Mouse (Mus musculus) CH12.LX (cell line): Measurements from ENCODE around the gene Pus1. TPM values are rescaled to one million over a fixed set of nuclear protein-coding genes. Genes with fewer than 3 reads are reported as not detected.

ENCODE experiments used
- DNase-seq: peaks from one replicate; pipeline ENCODE4 v3.0.0-alpha.2; 2013; ENCODE audit errors: extremely low read depth
- H3K27ac ChIP-seq: 2 replicates; pipeline ENCODE4 v1.5.1; 2012; ENCODE audit warnings: low read depth, mild to moderate bottlenecking, control low read depth, moderate library complexity; ENCODE audit not compliant: insufficient read depth
- H3K27me3 ChIP-seq: replicated peaks from 2 replicates; pipeline ENCODE3; 2012; ENCODE audit warnings: inconsistent platforms
- H3K36me3 ChIP-seq, 2 experiments: replicated peaks in 1 of 2; 2 replicates each; pipeline versions ENCODE3 to v1.6.1; 2012; ENCODE audit warnings: inconsistent platforms in 1 of 2, low read length in 1 of 2, mild to moderate bottlenecking in 1 of 2, mixed read lengths in 1 of 2, moderate library complexity in 1 of 2; ENCODE audit not compliant: control insufficient read depth in 1 of 2, insufficient read depth in 1 of 2
- H3K4me1 ChIP-seq, 2 experiments: 2 replicates each; pipeline ENCODE4 v1.6.1; 2012; ENCODE audit warnings: inconsistent platforms in 1 of 2, moderate library complexity in 1 of 2; ENCODE audit not compliant: insufficient read depth in 2 of 2, control insufficient read depth in 1 of 2
- H3K4me2 ChIP-seq: 2 replicates; pipeline ENCODE4 v1.6.1; 2012; ENCODE audit warnings: low read depth, mild to moderate bottlenecking, control low read depth; ENCODE audit not compliant: poor library complexity, insufficient read depth, severe bottlenecking
- H3K4me3 ChIP-seq, 3 experiments: fragments of 150-350 bp in 1 of 3; sonication (generic) in 1 of 3; replicated peaks in 1 of 3; 2 replicates each; pipeline versions ENCODE3 to v1.5.1; 2011 to 2012; ENCODE audit warnings: low read depth in 2 of 3, low read length in 2 of 3, mild to moderate bottlenecking in 2 of 3, moderate library complexity in 2 of 3, control low read depth in 1 of 3, improper control_type of control experiment in 1 of 3, inconsistent platforms in 1 of 3, mixed read lengths in 1 of 3; ENCODE audit not compliant: poor library complexity in 1 of 3
- H3K79me2 ChIP-seq: replicated peaks from 2 replicates; pipeline ENCODE4 v1.6.1; 2012; ENCODE audit warnings: mild to moderate bottlenecking, moderate library complexity; ENCODE audit not compliant: control insufficient read depth, poor library complexity, insufficient read depth, severe bottlenecking; ENCODE audit errors: extremely low read depth
- H3K9ac ChIP-seq: 2 replicates; pipeline ENCODE4 v1.6.1; 2012; ENCODE audit warnings: low read depth, mild to moderate bottlenecking, control low read depth, moderate library complexity; ENCODE audit not compliant: insufficient read depth
- H3K9me3 ChIP-seq: replicated peaks from 2 replicates; pipeline ENCODE3; 2012; ENCODE audit warnings: low read length, inconsistent platforms, mixed read lengths
- BHLHE40 ChIP-seq: IDR thresholded peaks from 2 replicates; pipeline ENCODE4 v1.6.1; 2011; ENCODE audit warnings: mild to moderate bottlenecking, low read depth, low read length, improper control_type of control experiment
- CHD2 ChIP-seq: IDR thresholded peaks from 2 replicates; pipeline ENCODE4 v1.6.1; 2011; ENCODE audit warnings: low read length, improper control_type of control experiment
- CTCF ChIP-seq, 2 experiments: IDR thresholded peaks in 1 of 2; conservative IDR thresholded peaks in 1 of 2; 2 replicates each; pipeline ENCODE4 v1.5.1; 2011 to 2012; ENCODE audit warnings: low read depth in 2 of 2, low read length in 2 of 2, improper control_type of control experiment in 1 of 2, inconsistent platforms in 1 of 2, mild to moderate bottlenecking in 1 of 2, moderate library complexity in 1 of 2
- GABPA ChIP-seq: IDR thresholded peaks from 2 replicates; pipeline ENCODE4 v1.6.1; 2012; ENCODE audit warnings: low read depth, low read length, improper control_type of control experiment, inconsistent platforms; ENCODE audit not compliant: insufficient replicate concordance
- HCFC1 ChIP-seq: IDR thresholded peaks from 2 replicates; pipeline ENCODE4 v1.6.1; 2012; ENCODE audit warnings: low read depth, mild to moderate bottlenecking, inconsistent platforms, low read length, improper control_type of control experiment
- IRF4 ChIP-seq: IDR thresholded peaks from 2 replicates; pipeline ENCODE4 v1.6.1; 2014; ENCODE audit warnings: low read depth, mild to moderate bottlenecking, inconsistent platforms, low read length, improper control_type of control experiment
- JUND ChIP-seq: conservative IDR thresholded peaks from 2 replicates; pipeline ENCODE4 v1.6.1; 2011; ENCODE audit warnings: low read depth, low read length, improper control_type of control experiment
- KAT2A ChIP-seq: IDR thresholded peaks from 2 replicates; pipeline ENCODE4 v1.6.1; 2012; ENCODE audit warnings: low read length, improper control_type of control experiment, inconsistent platforms; ENCODE audit not compliant: insufficient replicate concordance
- MAX ChIP-seq: IDR thresholded peaks from 2 replicates; pipeline ENCODE4 v1.6.1; 2011; ENCODE audit warnings: low read length, improper control_type of control experiment
- MAZ ChIP-seq: IDR thresholded peaks from 2 replicates; pipeline ENCODE4 v1.6.1; 2012; ENCODE audit warnings: low read depth, mild to moderate bottlenecking, inconsistent platforms, low read length, improper control_type of control experiment, moderate library complexity
- NRF1 ChIP-seq: IDR thresholded peaks from 2 replicates; pipeline ENCODE4 v1.6.1; 2014; ENCODE audit warnings: low read depth, mild to moderate bottlenecking, inconsistent platforms, low read length, improper control_type of control experiment, moderate library complexity
- PAX5 ChIP-seq: IDR thresholded peaks from 2 replicates; pipeline ENCODE4 v1.6.1; 2012; ENCODE audit warnings: low read length, inconsistent platforms, mixed read lengths
- POLR2A ChIP-seq: IDR thresholded peaks from 2 replicates; pipeline ENCODE4 v1.6.1; 2011; ENCODE audit warnings: low read depth, mild to moderate bottlenecking, improper control_type of control experiment, low read length
- SIN3A ChIP-seq: IDR thresholded peaks from 2 replicates; pipeline ENCODE4 v1.6.1; 2012; ENCODE audit warnings: low read length, improper control_type of control experiment, inconsistent platforms
- SMC3 ChIP-seq: IDR thresholded peaks from 2 replicates; pipeline ENCODE4 v1.6.1; 2011; ENCODE audit warnings: low read depth, low read length, improper control_type of control experiment
- TBP ChIP-seq: conservative IDR thresholded peaks from 2 replicates; pipeline ENCODE4 v1.6.1; 2011; ENCODE audit warnings: low read depth, low read length, improper control_type of control experiment
- UBTF ChIP-seq: IDR thresholded peaks from 2 replicates; pipeline ENCODE4 v1.6.1; 2012; ENCODE audit warnings: low read depth, mild to moderate bottlenecking, inconsistent platforms, low read length, improper control_type of control experiment, moderate library complexity
- USF1 ChIP-seq: IDR thresholded peaks from 2 replicates; pipeline ENCODE4 v1.6.1; 2014; ENCODE audit warnings: low read depth, mild to moderate bottlenecking, inconsistent platforms, low read length, improper control_type of control experiment
- ZKSCAN1 ChIP-seq: IDR thresholded peaks from 2 replicates; pipeline ENCODE4 v1.6.1; 2012; ENCODE audit warnings: low read depth, inconsistent platforms, low read length, improper control_type of control experiment, borderline replicate concordance
- ZMIZ1 ChIP-seq: IDR thresholded peaks from 2 replicates; pipeline ENCODE4 v1.6.1; 2012; ENCODE audit warnings: low read depth, mild to moderate bottlenecking, inconsistent platforms, low read length, improper control_type of control experiment
- ZNF384 ChIP-seq: IDR thresholded peaks from 2 replicates; pipeline ENCODE4 v1.6.1; 2012; ENCODE audit warnings: low read depth, low read length, improper control_type of control experiment, inconsistent platforms
- dilution Hi-C: fragments of 300-500 bp; cut with MboI; formaldehyde crosslinking; loops from 2 replicates; pipeline ENCODE4 v1.14.3; 2020; ENCODE audit warnings: low sequenced_read_pairs; ENCODE audit not compliant: extremely low pct_unique_long_range_greater_than_20kb, extremely low pct_ligation_motif_present
- in situ Hi-C: fragments of 300-500 bp; cut with MboI; formaldehyde crosslinking; loops from 3 replicates; pipeline ENCODE4 v1.14.3; 2019; ENCODE audit warnings: low sequenced_read_pairs, low pct_ligation_motif_present, low pct_unique_long_range_greater_than_20kb, mixed read lengths
- polyA plus RNA-seq: library from polyadenylated mRNA; unstranded; fragments of >175 nt; gene quantifications from 2 replicates; pipeline ENCODE4 v1.2.1, GENCODE M21; 2012; ENCODE audit warnings: low read depth; ENCODE audit not compliant: insufficient read length
- total RNA-seq, 2 experiments: library from RNA; depleted of rRNA; stranded (reverse); fragments of 300-350 nt in 1 of 2; fragments of >200 nt in 1 of 2; gene quantifications; 2 replicates each; pipeline ENCODE4 v1.2.3; 2012 to 2014

Pus1 gene
- total and polyA plus RNA-seq, 3 experiments = 59.1 to 84.6 (median 72.4) TPM

DNA sequence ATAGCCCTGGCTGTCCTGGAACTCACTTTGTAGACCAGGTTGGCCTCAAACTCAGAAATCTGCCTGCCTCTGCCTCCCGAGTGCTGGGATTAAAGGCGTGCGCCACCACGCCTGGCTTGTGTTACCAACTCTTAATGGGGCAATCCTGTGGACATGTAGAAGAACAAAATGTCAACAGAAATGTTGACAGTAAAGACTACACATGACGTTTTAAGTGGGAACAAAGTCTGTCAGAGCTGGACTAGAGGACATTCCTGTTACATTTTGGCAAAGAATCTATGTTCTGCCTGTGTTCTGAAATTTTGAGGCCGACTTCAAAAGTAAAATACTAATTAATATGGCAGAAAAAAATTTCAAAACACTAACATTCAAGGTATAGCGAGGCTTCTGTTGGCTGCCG lies 16.6 kb downstream of the Pus1 start:
- H3K36me3 ChIP-seq = peaks cover 0 to 40% of the 10 kb centered on the region in 2 experiments
- in situ Hi-C loops = no loop called here
- no peaks in the 10 kb centered on the region for H3K27me3 ChIP-seq
- no peak overlapping the region for H3K4me3 ChIP-seq
- peaks cover 3 to 33% of the 10 kb centered on the region in 2 experiments for H3K4me1 ChIP-seq
- no peak overlapping the region for H3K27ac ChIP-seq
- dilution Hi-C loops = no loop called here
- TF ChIP-seq KAT2A = no peak
- no peak for TF ChIP-seq HCFC1
- no peak for TF ChIP-seq PAX5
- TF ChIP-seq JUND = no peak
- no peak for TF ChIP-seq POLR2A
- TF ChIP-seq ZNF384 = no peak
- TF ChIP-seq SMC3 = no peak
- no peak for TF ChIP-seq SIN3A
- TF ChIP-seq TBP = no peak
- no peak for TF ChIP-seq CTCF (conservative IDR thresholded peaks at IDR 0.05 in 1 of 2, IDR thresholded peaks at IDR 0.05 in 1 of 2; ENCODE audit: low read depth in 2 of 2, low read length in 2 of 2)
- H3K9ac ChIP-seq = no peak overlapping the region
- no peak for DNase-seq
- no peaks in the 10 kb centered on the region for H3K9me3 ChIP-seq
- H3K79me2 ChIP-seq = peaks cover 90% of the 10 kb centered on the region
- H3K4me2 ChIP-seq = no peak overlapping the region

DNA sequence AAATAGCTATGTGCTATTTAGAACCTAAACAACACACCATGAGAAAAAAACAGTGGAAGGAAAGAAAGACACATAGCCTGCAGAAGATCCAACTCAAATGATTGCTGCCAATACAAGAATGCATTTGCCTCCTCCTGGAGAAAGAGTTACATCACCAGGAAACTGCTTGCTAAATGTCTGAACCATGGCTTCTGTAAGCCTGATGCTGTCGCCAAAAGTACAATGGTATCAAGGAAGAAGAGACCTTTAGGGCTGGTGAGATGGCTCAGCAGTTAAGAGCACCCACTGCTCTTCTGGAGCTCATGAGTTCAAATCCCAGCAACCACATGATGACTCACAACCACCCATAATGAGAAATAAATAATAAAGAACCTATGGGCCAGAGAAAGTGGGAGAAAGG lies 35.4 kb downstream of the Pus1 start:
- no peak for TF ChIP-seq ZMIZ1
- no peak for TF ChIP-seq CTCF (conservative IDR thresholded peaks at IDR 0.05 in 1 of 2, IDR thresholded peaks at IDR 0.05 in 1 of 2; ENCODE audit: low read depth in 2 of 2, low read length in 2 of 2)
- no peak for TF ChIP-seq CHD2
- no peak for TF ChIP-seq MAZ
- no peak for TF ChIP-seq ZKSCAN1
- no peak for TF ChIP-seq KAT2A
- TF ChIP-seq IRF4 = no peak
- no peak for TF ChIP-seq UBTF
- no peak for TF ChIP-seq MAX
- TF ChIP-seq PAX5 = no peak
- TF ChIP-seq GABPA = no peak
- TF ChIP-seq NRF1 = no peak
- TF ChIP-seq BHLHE40 = no peak
- TF ChIP-seq USF1 = no peak
- no peak for DNase-seq
- dilution Hi-C loops (no loop called here), in situ Hi-C loops (no loop called here)
- H3K27me3 ChIP-seq = no peaks in the 10 kb centered on the region
- no peaks in the 10 kb centered on the region for H3K9me3 ChIP-seq
- no peak overlapping the region for H3K4me3 ChIP-seq
- no peak overlapping the region for H3K27ac ChIP-seq
- peaks cover 8 to 31% of the 10 kb centered on the region in 2 experiments for H3K4me1 ChIP-seq
- no peak overlapping the region for H3K9ac ChIP-seq
- no peak overlapping the region for H3K4me2 ChIP-seq
- peaks cover 75% of the 10 kb centered on the region for H3K79me2 ChIP-seq
- H3K36me3 ChIP-seq = peaks cover 23 to 61% of the 10 kb centered on the region in 2 experiments
